In genomic region chr8:94841183-94841582, GRCm38 (mm10) we compare ENCODE assay signal across 17 mouse cellular contexts. TPM values are rescaled to one million over a fixed set of nuclear protein-coding genes. Genes with fewer than 3 reads are reported as not detected.
"Had no signal": no experiment of that assay in that cellular context is flagged by ENCODE, and none has a peak within 500 bp of the region (broad histone marks: within the 10 kb centered on the region; RNA-seq: fewer than 3 reads in every experiment).

No protein-coding gene starts in this region.

- H3K27ac ChIP-seq: limb, embryonic 13.5 days; liver, embryonic 15.5 days; lung, embryonic 15.5 days; midbrain, embryonic 12.5 days; neural tube, embryonic 15.5 days had no signal

- H3K4me3 ChIP-seq: limb, embryonic 13.5 days; liver, embryonic 15.5 days; lung, embryonic 15.5 days; midbrain, embryonic 12.5 days; myocyte; neural tube, embryonic 15.5 days had no signal

- DNase-seq: kidney, adult 11 months; kidney, adult 9 months; kidney, postnatal 10 days; layer of hippocampus, adult 9-11 months; layer of hippocampus, postnatal 36 days; left cerebral cortex, postnatal 4 days; right cerebral cortex, adult 18-20 months; right cerebral cortex, postnatal 25 days; thymus, adult 18-20 months; thymus, postnatal 14 days had no signal

- H3K9me3 ChIP-seq: limb, embryonic 13.5 days; liver, embryonic 15.5 days; lung, embryonic 15.5 days; midbrain, embryonic 12.5 days; neural tube, embryonic 15.5 days had no signal

- H3K27me3 ChIP-seq: limb, embryonic 13.5 days; liver, embryonic 15.5 days; lung, embryonic 15.5 days; midbrain, embryonic 12.5 days; neural tube, embryonic 15.5 days had no signal

- H3K4me2 ChIP-seq: limb, embryonic 13.5 days; liver, embryonic 15.5 days; lung, embryonic 15.5 days; midbrain, embryonic 12.5 days; neural tube, embryonic 15.5 days had no signal

- H3K9ac ChIP-seq: limb, embryonic 13.5 days; liver, embryonic 15.5 days; lung, embryonic 15.5 days; midbrain, embryonic 12.5 days; neural tube, embryonic 15.5 days had no signal

RNA-seq across cellular contexts. Expression of gene Ccl17, which starts 30.9 kb away (rescaled TPM):
- polyA plus RNA-seq: liver, embryonic 15.5 days; midbrain, embryonic 12.5 days; neural tube, embryonic 11.5 days had no signal
